In genomic region chr2:6352541-6352971, GRCm38 (mm10) we compare ENCODE assay signal across 8 mouse cellular contexts. TPM values are rescaled to one million over a fixed set of nuclear protein-coding genes. Genes with fewer than 3 reads are reported as not detected.
DNase-seq lines count a peak whose midpoint lies in the region; ATAC-seq and TF ChIP-seq lines count a peak whose summit lies in the region.

No protein-coding gene starts in this region.

- no peak for TF ChIP-seq POLR2A in thymus, adult 2 months (IDR thresholded peaks at IDR 0.05; ENCODE audit: control insufficient read depth, extremely low read depth, insufficient read depth, low read length, poor library complexity)

- TF ChIP-seq CTCF in thymus, adult 2 months (IDR thresholded peaks at IDR 0.05; ENCODE audit: borderline replicate concordance, control insufficient read depth, extremely low read depth, insufficient read depth, low read length, poor library complexity): no peak
- no peak for TF ChIP-seq CTCF in kidney, postnatal 0 days (IDR thresholded peaks at IDR 0.05; ENCODE audit: low read depth)

- no peaks in the 10 kb centered on the region for H3K36me3 ChIP-seq in thymus, adult 2 months (ENCODE audit: control insufficient read depth, insufficient read depth, low read length)
- no peaks in the 10 kb centered on the region for H3K36me3 ChIP-seq in embryonic facial prominence, embryonic 15.5 days
- H3K36me3 ChIP-seq in kidney, postnatal 0 days (ENCODE audit: insufficient read depth, low read length): no peaks in the 10 kb centered on the region
- H3K36me3 ChIP-seq in midbrain, embryonic 11.5 days (ENCODE audit: control insufficient read depth, insufficient read depth, low read length): no peaks in the 10 kb centered on the region

- H3K27ac ChIP-seq in thymus, adult 2 months (ENCODE audit: control insufficient read depth, insufficient read depth, low read length): 0 out of 2 replicates have a peak overlapping the region, but pooled peaks have one; percentile 2
- 0 out of 2 replicates have a peak overlapping the region, but pooled peaks have one; percentile 55 for H3K27ac ChIP-seq in embryonic facial prominence, embryonic 15.5 days (replicated peaks)
- H3K27ac ChIP-seq in kidney, postnatal 0 days: peak overlapping the region; percentile 21; the same call in 1 of the 2 replicates
- peak overlapping the region; percentile 27; the same call in 1 of the 2 replicates for H3K27ac ChIP-seq in midbrain, embryonic 11.5 days (ENCODE audit: low read depth, low read length)

- H3K9me3 ChIP-seq in embryonic facial prominence, embryonic 15.5 days (replicated peaks): no peaks in the 10 kb centered on the region
- no peaks in the 10 kb centered on the region for H3K9me3 ChIP-seq in kidney, postnatal 0 days (replicated peaks; ENCODE audit: low read length)
- H3K9me3 ChIP-seq in midbrain, embryonic 11.5 days (ENCODE audit: control insufficient read depth, low read length): no peaks in the 10 kb centered on the region

- H3K4me2 ChIP-seq in embryonic facial prominence, embryonic 15.5 days (replicated peaks): peak overlapping the region; percentile 43
- peak overlapping the region; percentile 36 for H3K4me2 ChIP-seq in kidney, postnatal 0 days (ENCODE audit: low read length)
- H3K4me2 ChIP-seq in midbrain, embryonic 11.5 days: no peak overlapping the region

- H3K4me3 ChIP-seq in thymus, adult 2 months (ENCODE audit: control insufficient read depth, insufficient read depth, low read length): peak overlapping the region; percentile 18
- H3K4me3 ChIP-seq in embryonic facial prominence, embryonic 15.5 days (replicated peaks): peak overlapping the region; percentile 18
- H3K4me3 ChIP-seq in kidney, postnatal 0 days (replicated peaks; ENCODE audit: low read depth, low read length): no peak overlapping the region
- H3K4me3 ChIP-seq in midbrain, embryonic 11.5 days (ENCODE audit: low read depth, low read length): no peak overlapping the region

- no peaks in the 10 kb centered on the region for H3K27me3 ChIP-seq in thymus, adult 2 months (ENCODE audit: control insufficient read depth, insufficient read depth, low read length)
- H3K27me3 ChIP-seq in embryonic facial prominence, embryonic 15.5 days: no peaks in the 10 kb centered on the region
- H3K27me3 ChIP-seq in kidney, postnatal 0 days (ENCODE audit: insufficient read depth, low read length): no peaks in the 10 kb centered on the region
- H3K27me3 ChIP-seq in midbrain, embryonic 11.5 days (ENCODE audit: control insufficient read depth, insufficient read depth, low read length): no peaks in the 10 kb centered on the region

- H3K4me1 ChIP-seq in thymus, adult 2 months (replicated peaks; ENCODE audit: control insufficient read depth, insufficient read depth, low read length): peaks cover 14% of the 10 kb centered on the region
- H3K4me1 ChIP-seq in embryonic facial prominence, embryonic 15.5 days: peaks cover 34% of the 10 kb centered on the region
- peaks cover 15% of the 10 kb centered on the region for H3K4me1 ChIP-seq in kidney, postnatal 0 days (replicated peaks; ENCODE audit: insufficient read depth, low read length)
- peaks cover 6% of the 10 kb centered on the region; the same call in 1 of the 2 replicates for H3K4me1 ChIP-seq in midbrain, embryonic 11.5 days (ENCODE audit: control insufficient read depth, insufficient read depth, low read length)

- ATAC-seq in embryonic facial prominence, embryonic 15.5 days (ENCODE audit: insufficient number of reproducible peaks, low FRiP score, low TSS enrichment, low read depth): 0 out of 2 replicates have a peak, but pooled peaks have one; percentile 25
- no peak for ATAC-seq in kidney, postnatal 0 days (replicated peaks; ENCODE audit: low FRiP score, low read depth)
- no peak for ATAC-seq in midbrain, embryonic 11.5 days (ENCODE audit: low FRiP score)

- intact Hi-C loops in left cerebral cortex, postnatal 14 days (cut with DNase I): no loop called here

- DNase-seq in thymus, adult 2 months: no peak
- DNase-seq in thymus, postnatal 10 days (ENCODE audit: low spot score in 2 of 2): no peak
- DNase-seq in kidney, postnatal 0 days (ENCODE audit: low spot score): peak; percentile 64
- no peak for DNase-seq in midbrain, embryonic 11.5 days (ENCODE audit: low spot score, missing footprints)
- no peak for DNase-seq in spleen, adult 12 weeks (ENCODE audit: low spot score)
- no peak for DNase-seq in cerebellum, postnatal 4 days (ENCODE audit: low spot score in 2 of 2)
- no peak for DNase-seq in left cerebral cortex, postnatal 14 days (ENCODE audit: low spot score in 2 of 2)

- WGBS in thymus, adult 2 months: 13% methylated on average over 14 of the region's 14 CpGs
- WGBS in embryonic facial prominence, embryonic 15.5 days: 12% methylated on average over 14 of the region's 14 CpGs
- 24% methylated on average over 14 of the region's 14 CpGs for WGBS in kidney, postnatal 0 days
- WGBS in midbrain, embryonic 11.5 days: 70% methylated on average over 14 of the region's 14 CpGs

- H3K9ac ChIP-seq in embryonic facial prominence, embryonic 15.5 days: no peak overlapping the region
- 0 out of 2 replicates have a peak overlapping the region, but pooled peaks have one; percentile 6 for H3K9ac ChIP-seq in kidney, postnatal 0 days (ENCODE audit: low read depth, low read length)
- H3K9ac ChIP-seq in midbrain, embryonic 11.5 days (ENCODE audit: low read length): no peak overlapping the region

RNA-seq across cellular contexts. Expression of gene Usp6nl, which starts 30.1 kb away (rescaled TPM):
- polyA plus RNA-seq in thymus, adult 2 months (2012; rRNA removed): 7.2 and 8.5 TPM in 2 replicates
- polyA plus RNA-seq in embryonic facial prominence, embryonic 15.5 days (2015; fragmentation: Nextera tagmentation; extraction: Ambion mirVana): 8.7 and 9.5 TPM in 2 replicates
- 8.8 and 9.8 TPM in 2 replicates for polyA plus RNA-seq in kidney, postnatal 0 days (2015; fragmentation: Nextera tagmentation; extraction: Ambion mirVana)
- 15.9 and 18.2 TPM in 2 replicates for polyA plus RNA-seq in midbrain, embryonic 11.5 days (2014; fragmentation: Nextera tagmentation; extraction: Ambion mirVana)
- total RNA-seq in left cerebral cortex, postnatal 14 days (2021): 10 to 100 TPM; 26.2 to 27.2 TPM

Comparison
In these comparisons a context has a peak if more than half of its experiments do, and no peak if none do; other contexts are left out.
1. H3K27ac ChIP-seq: peak in every context shown above with its lines; median percentile 55 in embryonic facial prominence, embryonic 15.5 days; 27 in midbrain, embryonic 11.5 days; 21 in kidney, postnatal 0 days; 2 in thymus, adult 2 months.
2. H3K4me3 ChIP-seq: peak in thymus, adult 2 months (single experiment) and embryonic facial prominence, embryonic 15.5 days (single experiment); none in kidney, postnatal 0 days (single experiment) and midbrain, embryonic 11.5 days (single experiment).